Mouse (Mus musculus): Measurements from ENCODE around the gene Sorcs2. TPM values are rescaled to one million over a fixed set of nuclear protein-coding genes. Genes with fewer than 3 reads are reported as not detected.

The Sorcs2 gene
- polyA plus RNA-seq, 1 experiment from 2014 or later, result 9.9 TPM

DNA sequence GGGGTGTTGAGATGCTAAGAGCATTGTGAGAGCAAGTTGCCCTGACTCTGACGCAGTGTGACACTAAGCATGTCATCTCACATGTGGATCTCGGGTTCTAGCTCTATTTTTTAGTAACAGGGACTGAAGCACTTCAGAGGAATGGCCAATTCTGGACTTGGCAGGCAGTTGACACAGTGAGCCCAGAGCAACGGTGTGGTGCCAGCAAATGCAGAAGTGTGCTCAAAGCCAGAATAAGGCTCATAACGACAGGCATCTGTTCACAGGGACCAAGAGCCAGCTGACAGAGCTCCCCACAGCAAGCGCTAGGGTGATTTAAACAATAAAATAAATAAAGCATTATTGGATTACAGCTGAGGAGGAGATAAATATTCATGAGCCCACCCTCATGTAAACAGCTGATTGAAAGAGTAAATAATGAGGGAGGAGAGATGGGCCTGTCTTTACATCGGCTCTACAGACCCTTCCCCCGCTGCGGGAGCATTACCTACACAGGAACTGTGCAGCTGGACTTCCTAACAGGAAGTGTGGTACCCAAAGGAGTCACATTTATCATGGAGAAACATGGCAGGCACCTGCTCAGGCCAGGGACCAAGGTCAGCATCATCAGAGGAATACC, 267.4 kb downstream of the Sorcs2 start:
- Histone ChIP-seq H3K27me3 (ENCODE audit: control insufficient read depth, insufficient read depth, low read length) (no peaks in the 10 kb centered on the region), H3K27ac (replicated peaks in 1 of 2; ENCODE audit: control insufficient read depth in 1 of 2, insufficient read depth in 1 of 2, low read depth in 2 of 2, low read length in 2 of 2) (no peak overlapping the region), H3K4me3 (ENCODE audit: control insufficient read depth in 1 of 2, insufficient read depth in 1 of 2, low read depth in 1 of 2, low read length in 2 of 2) (no peak overlapping the region), H3K4me2 (ENCODE audit: low read length) (no peak overlapping the region), H3K4me1 (ENCODE audit: control insufficient read depth in 2 of 2, insufficient read depth in 2 of 2, low read length in 2 of 2) (peaks cover 18 to 35% of the 10 kb centered on the region in 2 experiments), H3K9ac (ENCODE audit: low read length) (no peak overlapping the region), H3K36me3 (ENCODE audit: control insufficient read depth, insufficient read depth, low read length) (no peaks in the 10 kb centered on the region), H3K9me3 (ENCODE audit: control insufficient read depth, low read length) (no peaks in the 10 kb centered on the region)
- no peak for ATAC-seq (ENCODE audit: insufficient number of reproducible peaks, insufficient read depth, low FRiP score, low read depth)
- 56% methylated on average over 8 of the region's 8 CpGs for WGBS

DNA sequence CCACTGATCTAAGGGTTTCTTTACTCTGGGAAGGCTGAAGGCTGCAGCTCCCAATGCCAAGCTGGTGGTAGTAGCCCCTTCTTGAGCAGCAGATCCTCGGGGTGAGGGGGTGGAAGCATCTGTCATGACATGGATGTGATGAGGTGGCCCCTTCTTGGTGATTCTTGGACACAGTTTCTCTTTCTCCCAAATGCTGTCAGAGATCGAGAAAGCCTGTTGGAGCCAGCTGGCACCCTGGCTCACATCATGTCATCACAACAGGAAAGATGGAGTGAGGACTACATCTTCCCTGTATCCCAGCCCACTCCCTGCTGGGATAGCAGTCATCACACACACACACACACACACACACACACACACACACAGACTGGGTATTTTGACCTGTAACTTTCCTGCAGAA, 268.3 kb downstream of the Sorcs2 start:
- H3K9ac ChIP-seq (ENCODE audit: low read length), result no peak overlapping the region
- no peak overlapping the region for H3K4me2 ChIP-seq (ENCODE audit: low read length)
- H3K27me3 ChIP-seq (ENCODE audit: control insufficient read depth, insufficient read depth, low read length), result no peaks in the 10 kb centered on the region
- H3K9me3 ChIP-seq (ENCODE audit: control insufficient read depth, low read length), result no peaks in the 10 kb centered on the region
- H3K27ac ChIP-seq (replicated peaks in 1 of 2; ENCODE audit: control insufficient read depth in 1 of 2, insufficient read depth in 1 of 2, low read depth in 2 of 2, low read length in 2 of 2), result no peak overlapping the region
- H3K4me1 ChIP-seq (ENCODE audit: control insufficient read depth in 2 of 2, insufficient read depth in 2 of 2, low read length in 2 of 2), result peaks cover 18 to 39% of the 10 kb centered on the region in 2 experiments
- no peak for ATAC-seq (ENCODE audit: insufficient number of reproducible peaks, insufficient read depth, low FRiP score, low read depth)
- WGBS, result 72% methylated on average over 2 of the region's 2 CpGs
- no peak overlapping the region for H3K4me3 ChIP-seq (ENCODE audit: control insufficient read depth in 1 of 2, insufficient read depth in 1 of 2, low read depth in 1 of 2, low read length in 2 of 2)
- no peaks in the 10 kb centered on the region for H3K36me3 ChIP-seq (ENCODE audit: control insufficient read depth, insufficient read depth, low read length)

DNA sequence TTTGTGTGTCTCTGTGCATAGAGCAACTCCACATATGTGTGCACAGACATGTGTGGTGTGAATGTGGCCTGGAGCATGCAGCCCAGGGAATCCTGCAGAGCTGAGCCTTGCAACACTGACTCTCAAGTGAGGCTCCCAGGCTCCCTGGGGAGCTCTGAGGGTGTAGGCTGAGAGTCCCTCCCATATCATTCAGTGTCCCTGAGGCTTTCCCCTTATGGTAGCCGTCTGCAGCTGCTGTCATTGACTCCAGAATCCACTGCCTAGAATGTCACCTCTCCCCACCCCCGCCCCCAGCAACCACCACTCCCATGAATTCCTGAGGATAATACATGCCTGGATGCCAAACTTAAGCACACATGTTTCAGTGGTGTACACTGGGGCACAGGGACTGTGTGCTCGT, 269.4 kb downstream of the Sorcs2 start:
- Histone ChIP-seq H3K4me3 (ENCODE audit: control insufficient read depth in 1 of 2, insufficient read depth in 1 of 2, low read depth in 1 of 2, low read length in 2 of 2) (no peak overlapping the region), H3K27me3 (ENCODE audit: control insufficient read depth, insufficient read depth, low read length) (no peaks in the 10 kb centered on the region), H3K36me3 (ENCODE audit: control insufficient read depth, insufficient read depth, low read length) (no peaks in the 10 kb centered on the region), H3K9ac (ENCODE audit: low read length) (no peak overlapping the region), H3K9me3 (ENCODE audit: control insufficient read depth, low read length) (no peaks in the 10 kb centered on the region), H3K4me1 (ENCODE audit: control insufficient read depth in 2 of 2, insufficient read depth in 2 of 2, low read length in 2 of 2) (peaks cover 16 to 40% of the 10 kb centered on the region in 2 experiments), H3K4me2 (ENCODE audit: low read length) (no peak overlapping the region), H3K27ac (replicated peaks in 1 of 2; ENCODE audit: control insufficient read depth in 1 of 2, insufficient read depth in 1 of 2, low read depth in 2 of 2, low read length in 2 of 2) (peak overlapping the region in 1 of 2 experiments; percentile 67; a peak in 2 of 4 replicates)
- 24% methylated on average over 3 of the region's 3 CpGs for WGBS
- peak; percentile 42; the same call in 1 of the 2 replicates for ATAC-seq (ENCODE audit: insufficient number of reproducible peaks, insufficient read depth, low FRiP score, low read depth)

DNA sequence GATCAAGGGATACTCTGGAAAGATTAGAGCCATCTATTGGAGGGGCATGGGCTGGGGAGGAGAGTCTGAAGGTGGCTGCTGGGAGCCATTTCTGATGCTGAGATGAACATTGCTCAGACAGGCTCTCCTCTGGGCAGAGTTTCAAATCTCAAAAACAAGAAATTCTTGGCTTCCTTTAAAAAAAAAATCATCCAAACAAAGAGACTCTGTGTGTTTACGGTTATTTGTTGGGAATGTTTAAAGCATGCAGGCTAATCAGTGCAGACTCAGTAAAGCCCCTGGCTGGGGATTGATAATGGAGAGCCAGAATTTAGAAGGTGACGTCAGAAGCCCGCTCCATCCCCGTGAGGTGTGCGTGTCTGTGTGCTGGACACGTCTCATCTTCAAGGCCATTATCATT, 272.9 kb downstream of the Sorcs2 start:
- 63% methylated on average over 6 of the region's 6 CpGs for WGBS
- no peaks in the 10 kb centered on the region for H3K27me3 ChIP-seq (ENCODE audit: control insufficient read depth, insufficient read depth, low read length)
- no peak overlapping the region for H3K4me2 ChIP-seq (ENCODE audit: low read length)
- H3K36me3 ChIP-seq (ENCODE audit: control insufficient read depth, insufficient read depth, low read length), result no peaks in the 10 kb centered on the region
- H3K4me3 ChIP-seq (ENCODE audit: control insufficient read depth in 1 of 2, insufficient read depth in 1 of 2, low read depth in 1 of 2, low read length in 2 of 2), result no peak overlapping the region
- H3K9me3 ChIP-seq (ENCODE audit: control insufficient read depth, low read length), result no peaks in the 10 kb centered on the region
- no peak overlapping the region for H3K9ac ChIP-seq (ENCODE audit: low read length)
- H3K4me1 ChIP-seq (ENCODE audit: control insufficient read depth in 2 of 2, insufficient read depth in 2 of 2, low read length in 2 of 2), result peaks cover 16 to 37% of the 10 kb centered on the region in 2 experiments
- no peak for ATAC-seq (ENCODE audit: insufficient number of reproducible peaks, insufficient read depth, low FRiP score, low read depth)
- H3K27ac ChIP-seq (replicated peaks in 1 of 2; ENCODE audit: control insufficient read depth in 1 of 2, insufficient read depth in 1 of 2, low read depth in 2 of 2, low read length in 2 of 2), result no peak overlapping the region

DNA sequence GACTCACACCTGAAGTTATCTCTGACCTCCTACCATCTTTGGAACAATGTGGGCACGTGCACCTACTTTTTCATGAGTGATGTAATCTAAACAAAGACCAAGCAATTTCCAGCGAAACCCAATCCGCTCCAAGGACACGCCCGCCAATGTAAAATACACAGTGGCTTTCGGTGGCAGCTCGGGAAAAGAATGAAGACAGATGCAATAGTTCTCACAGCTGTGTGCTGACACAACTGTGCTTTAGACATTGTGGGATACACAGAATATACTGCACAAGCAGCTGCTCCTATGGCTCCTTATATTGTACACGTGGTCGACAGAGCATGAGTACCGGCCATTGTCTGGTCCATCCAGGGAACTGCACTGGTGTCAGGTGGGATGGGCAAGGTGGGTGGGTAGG, 275.0 kb downstream of the Sorcs2 start:
- Histone ChIP-seq H3K27ac (replicated peaks in 1 of 2; ENCODE audit: control insufficient read depth in 1 of 2, insufficient read depth in 1 of 2, low read depth in 2 of 2, low read length in 2 of 2) (no peak overlapping the region), H3K9ac (ENCODE audit: low read length) (no peak overlapping the region), H3K4me1 (ENCODE audit: control insufficient read depth in 2 of 2, insufficient read depth in 2 of 2, low read length in 2 of 2) (peaks cover 1 to 18% of the 10 kb centered on the region in 2 experiments), H3K36me3 (ENCODE audit: control insufficient read depth, insufficient read depth, low read length) (no peaks in the 10 kb centered on the region), H3K4me2 (ENCODE audit: low read length) (no peak overlapping the region), H3K27me3 (ENCODE audit: control insufficient read depth, insufficient read depth, low read length) (no peaks in the 10 kb centered on the region), H3K4me3 (ENCODE audit: control insufficient read depth in 1 of 2, insufficient read depth in 1 of 2, low read depth in 1 of 2, low read length in 2 of 2) (no peak overlapping the region), H3K9me3 (ENCODE audit: control insufficient read depth, low read length) (no peaks in the 10 kb centered on the region)
- no peak for ATAC-seq (ENCODE audit: insufficient number of reproducible peaks, insufficient read depth, low FRiP score, low read depth)
- 86% methylated on average over 10 of the region's 10 CpGs for WGBS

DNA sequence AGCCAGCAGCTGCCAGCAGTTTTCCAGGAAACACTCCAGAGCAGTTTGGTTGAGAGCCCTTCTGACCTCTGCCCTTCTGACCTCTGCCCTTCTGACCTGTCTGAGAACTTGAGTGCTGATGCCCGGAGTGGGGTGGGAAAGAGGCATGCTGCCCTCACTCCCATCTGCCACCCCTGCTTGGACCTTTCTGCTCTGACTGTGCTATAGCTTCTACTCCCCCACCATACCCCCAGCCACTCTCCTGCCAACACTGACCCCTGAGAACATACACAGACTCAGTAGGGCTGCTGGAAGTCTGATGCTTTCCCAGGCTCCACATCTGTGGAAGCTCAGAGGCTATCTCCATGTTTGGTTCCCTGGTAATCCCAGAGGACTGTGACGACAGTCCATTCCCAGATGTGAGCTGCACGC, 277.0 kb downstream of the Sorcs2 start:
- 12% methylated on average over 3 of the region's 3 CpGs for WGBS
- Histone ChIP-seq H3K27ac (replicated peaks in 1 of 2; ENCODE audit: control insufficient read depth in 1 of 2, insufficient read depth in 1 of 2, low read depth in 2 of 2, low read length in 2 of 2) (no peak overlapping the region), H3K4me2 (ENCODE audit: low read length) (no peak overlapping the region), H3K9me3 (ENCODE audit: control insufficient read depth, low read length) (no peaks in the 10 kb centered on the region), H3K36me3 (ENCODE audit: control insufficient read depth, insufficient read depth, low read length) (no peaks in the 10 kb centered on the region), H3K9ac (ENCODE audit: low read length) (no peak overlapping the region), H3K4me1 (ENCODE audit: control insufficient read depth in 2 of 2, insufficient read depth in 2 of 2, low read length in 2 of 2) (peaks cover 0 to 12% of the 10 kb centered on the region in 2 experiments; a peak in 3 of 4 replicates), H3K27me3 (ENCODE audit: control insufficient read depth, insufficient read depth, low read length) (no peaks in the 10 kb centered on the region), H3K4me3 (ENCODE audit: control insufficient read depth in 1 of 2, insufficient read depth in 1 of 2, low read depth in 1 of 2, low read length in 2 of 2) (no peak overlapping the region)
- peak; percentile 38; the same call in 1 of the 2 replicates for ATAC-seq (ENCODE audit: insufficient number of reproducible peaks, insufficient read depth, low FRiP score, low read depth)

DNA sequence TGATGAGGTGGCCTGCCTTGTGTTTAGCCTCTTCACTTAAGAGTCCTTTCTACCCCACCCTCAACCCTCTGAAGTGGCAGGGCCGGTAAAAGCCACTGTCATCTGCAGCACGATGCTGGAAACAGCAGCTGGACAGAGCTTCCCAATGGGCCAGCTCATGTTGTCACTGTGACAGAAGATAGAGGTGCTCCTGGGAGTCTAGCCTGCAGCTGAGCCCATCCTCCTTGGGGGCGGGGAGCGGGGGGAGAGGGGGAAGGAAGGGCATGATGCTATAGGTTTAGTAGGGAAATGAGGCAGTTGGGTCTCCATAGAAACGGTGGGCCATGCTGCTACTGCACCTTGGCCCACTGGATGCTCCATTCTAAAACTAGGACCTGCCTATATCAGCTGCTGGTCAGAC, 279.9 kb downstream of the Sorcs2 start:
- WGBS, result 59% methylated on average over 5 of the region's 5 CpGs
- Histone ChIP-seq H3K36me3 (ENCODE audit: control insufficient read depth, insufficient read depth, low read length) (no peaks in the 10 kb centered on the region), H3K27me3 (ENCODE audit: control insufficient read depth, insufficient read depth, low read length) (no peaks in the 10 kb centered on the region), H3K9me3 (ENCODE audit: control insufficient read depth, low read length) (no peaks in the 10 kb centered on the region), H3K4me2 (ENCODE audit: low read length) (no peak overlapping the region), H3K9ac (ENCODE audit: low read length) (no peak overlapping the region), H3K4me3 (ENCODE audit: control insufficient read depth in 1 of 2, insufficient read depth in 1 of 2, low read depth in 1 of 2, low read length in 2 of 2) (no peak overlapping the region), H3K27ac (replicated peaks in 1 of 2; ENCODE audit: control insufficient read depth in 1 of 2, insufficient read depth in 1 of 2, low read depth in 2 of 2, low read length in 2 of 2) (no peak overlapping the region), H3K4me1 (ENCODE audit: control insufficient read depth in 2 of 2, insufficient read depth in 2 of 2, low read length in 2 of 2) (peaks cover 0 to 8% of the 10 kb centered on the region in 2 experiments)
- ATAC-seq (ENCODE audit: insufficient number of reproducible peaks, insufficient read depth, low FRiP score, low read depth), result no peak

DNA sequence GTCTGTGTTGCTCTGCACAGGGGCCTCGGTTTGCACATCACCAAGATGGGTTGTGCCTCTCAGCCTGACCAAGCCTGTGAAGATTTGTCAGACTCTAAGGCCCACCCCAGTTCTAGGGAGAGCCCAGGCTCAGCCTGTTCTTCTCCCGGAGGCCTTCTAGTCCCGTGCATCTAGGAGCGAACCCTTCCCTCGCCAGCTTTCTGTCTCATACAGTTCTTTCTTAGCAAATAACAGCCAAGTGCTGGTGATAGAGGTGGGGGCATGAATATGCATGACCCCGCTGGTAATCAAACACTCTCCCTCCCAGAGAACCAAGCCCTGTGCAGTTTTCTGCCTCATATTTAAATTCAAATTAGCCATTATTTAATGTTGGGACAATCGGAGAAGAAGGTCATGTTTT, 282.4 kb downstream of the Sorcs2 start:
- H3K9ac ChIP-seq (ENCODE audit: low read length), result no peak overlapping the region
- no peaks in the 10 kb centered on the region for H3K9me3 ChIP-seq (ENCODE audit: control insufficient read depth, low read length)
- H3K4me1 ChIP-seq (ENCODE audit: control insufficient read depth in 2 of 2, insufficient read depth in 2 of 2, low read length in 2 of 2), result peaks cover 11 to 18% of the 10 kb centered on the region in 2 experiments
- no peaks in the 10 kb centered on the region for H3K36me3 ChIP-seq (ENCODE audit: control insufficient read depth, insufficient read depth, low read length)
- no peaks in the 10 kb centered on the region for H3K27me3 ChIP-seq (ENCODE audit: control insufficient read depth, insufficient read depth, low read length)
- no peak overlapping the region for H3K4me2 ChIP-seq (ENCODE audit: low read length)
- H3K4me3 ChIP-seq (ENCODE audit: control insufficient read depth in 1 of 2, insufficient read depth in 1 of 2, low read depth in 1 of 2, low read length in 2 of 2), result no peak overlapping the region
- no peak overlapping the region for H3K27ac ChIP-seq (replicated peaks in 1 of 2; ENCODE audit: control insufficient read depth in 1 of 2, insufficient read depth in 1 of 2, low read depth in 2 of 2, low read length in 2 of 2)
- no peak for ATAC-seq (ENCODE audit: insufficient number of reproducible peaks, insufficient read depth, low FRiP score, low read depth)
- WGBS, result 78% methylated on average over 7 of the region's 7 CpGs

All from heart, embryonic 14.5 days (tissue).